25 mouse cellular contexts compared by ENCODE assay signal in genomic region chr13:21250074-21250681, GRCm38 (mm10). TPM values are rescaled to one million over a fixed set of nuclear protein-coding genes. Genes with fewer than 3 reads are reported as not detected.
A peak's percentile ranks its signal among the peaks of the same experiment; 100 is the strongest.
DNase-seq lines count a peak whose midpoint lies in the region; ATAC-seq and TF ChIP-seq lines count a peak whose summit lies in the region.
"Had no signal": no experiment of that assay in that cellular context is flagged by ENCODE, and none has a peak within 500 bp of the region (broad histone marks: within the 10 kb centered on the region; RNA-seq: fewer than 3 reads in every experiment).

No protein-coding gene starts in this region.

- DNase-seq in 3T3-L1 (ENCODE audit: low read depth, low spot score) (peak; percentile 21), CH12.LX (ENCODE audit: extremely low read depth) (peak; percentile 92), ZHBTc4 (ENCODE audit: low read depth, low spot score) (peak; percentile 86)
- DNase-seq in liver, embryonic 11.5 days (ENCODE audit: low spot score): peak; percentile 64
- no peak for DNase-seq in layer of hippocampus, postnatal 25 days (ENCODE audit: extremely low spot score in 1 of 2, low spot score in 1 of 2)
- DNase-seq in cerebellum, postnatal 14 days: no peak
- DNase-seq: cerebellum, adult 9-10 months; gastrocnemius, postnatal 36 days; heart, postnatal 4 days; kidney, adult 2 months; kidney, postnatal 14 days; lung, adult 2 months; midbrain, embryonic 14.5 days; spleen, adult 18-20 months; thymus, adult 2 months had no signal

- no peak for TF ChIP-seq RAD21 in CH12.LX (IDR thresholded peaks at IDR 0.05; ENCODE audit: low read depth, low read length)

- H3K4me1 ChIP-seq in CH12.LX (ENCODE audit: control insufficient read depth in 1 of 2, insufficient read depth in 2 of 2): peaks cover under 1 to 9% of the 10 kb centered on the region in 2 experiments; a peak in 2 of 4 replicates
- no peaks in the 10 kb centered on the region; the same call in 1 of the 2 replicates for H3K4me1 ChIP-seq in liver, embryonic 11.5 days (replicated peaks; ENCODE audit: control insufficient read depth, insufficient read depth, low read length)
- H3K4me1 ChIP-seq: embryonic facial prominence, embryonic 12.5 days; heart, embryonic 12.5 days; limb, embryonic 12.5 days had no signal

- TF ChIP-seq CTCF in CH12.LX (conservative IDR thresholded peaks at IDR 0.05 in 1 of 2, IDR thresholded peaks at IDR 0.05 in 1 of 2; ENCODE audit: low read depth in 2 of 2, low read length in 2 of 2): no peak

- TF ChIP-seq POLR2A in CH12.LX (IDR thresholded peaks at IDR 0.05; ENCODE audit: low read depth, low read length): no peak

- in situ Hi-C loops in CH12.LX (cut with MboI; ENCODE audit: low pct_ligation_motif_present, low pct_unique_long_range_greater_than_20kb, low sequenced_read_pairs): no loop called here

- H3K36me3 ChIP-seq in CH12.LX (replicated peaks in 1 of 2; ENCODE audit: control insufficient read depth in 1 of 2, insufficient read depth in 1 of 2, low read length in 1 of 2): no peaks in the 10 kb centered on the region
- H3K36me3 ChIP-seq in liver, embryonic 11.5 days (ENCODE audit: control insufficient read depth, insufficient read depth, low read length): no peaks in the 10 kb centered on the region
- H3K36me3 ChIP-seq: embryonic facial prominence, embryonic 12.5 days; heart, embryonic 12.5 days; limb, embryonic 12.5 days had no signal

- peak overlapping the region; percentile 53; the same call in 1 of the 2 replicates for H3K9ac ChIP-seq in CH12.LX (ENCODE audit: insufficient read depth, low read depth)
- no peak overlapping the region for H3K9ac ChIP-seq in liver, embryonic 11.5 days (ENCODE audit: low read depth, low read length)
- H3K9ac ChIP-seq: embryonic facial prominence, embryonic 12.5 days; heart, embryonic 12.5 days; limb, embryonic 12.5 days had no signal

- no peaks in the 10 kb centered on the region for H3K79me2 ChIP-seq in CH12.LX (replicated peaks; ENCODE audit: control insufficient read depth, extremely low read depth, insufficient read depth, poor library complexity, severe bottlenecking)

- no peak overlapping the region for H3K27ac ChIP-seq in CH12.LX (ENCODE audit: insufficient read depth, low read depth)
- H3K27ac ChIP-seq in liver, embryonic 11.5 days (ENCODE audit: low read depth, low read length): no peak overlapping the region
- H3K27ac ChIP-seq: embryonic facial prominence, embryonic 12.5 days; left cerebral cortex, adult 2 months; limb, embryonic 12.5 days; macrophage had no signal

- H3K27me3 ChIP-seq in CH12.LX (replicated peaks): peaks cover 42% of the 10 kb centered on the region
- H3K27me3 ChIP-seq in liver, embryonic 11.5 days (replicated peaks; ENCODE audit: control insufficient read depth, insufficient read depth, low read length): no peaks in the 10 kb centered on the region

- peak; percentile 37; the same call in 1 of the 2 replicates for ATAC-seq in liver, embryonic 11.5 days (replicated peaks; ENCODE audit: low FRiP score)
- no peak for ATAC-seq in frontal cortex, adult (ENCODE audit: low TSS enrichment)

- peak overlapping the region; percentile 82 for H3K4me2 ChIP-seq in CH12.LX (ENCODE audit: insufficient read depth, low read depth, poor library complexity, severe bottlenecking)
- H3K4me2 ChIP-seq in liver, embryonic 11.5 days: peak overlapping the region; percentile 63
- H3K4me2 ChIP-seq: embryonic facial prominence, embryonic 12.5 days; heart, embryonic 12.5 days; limb, embryonic 12.5 days had no signal

- WGBS in liver, embryonic 11.5 days: 25% methylated on average over 9 of the region's 9 CpGs

- no peak for TF ChIP-seq EP300 in CH12.LX (IDR thresholded peaks at IDR 0.05; ENCODE audit: low read length)

- dilution Hi-C loops in CH12.LX (cut with MboI; ENCODE audit: extremely low pct_ligation_motif_present, extremely low pct_unique_long_range_greater_than_20kb, low sequenced_read_pairs): no loop called here

- H3K4me3 ChIP-seq in CH12.LX (replicated peaks in 1 of 3; ENCODE audit: low read depth in 2 of 3, low read length in 2 of 3, poor library complexity in 1 of 3): peak overlapping the region in 2 of 3 experiments; percentile 43 to 64
- H3K4me3 ChIP-seq in liver, embryonic 11.5 days (ENCODE audit: low read depth, low read length): peak overlapping the region; percentile 36
- H3K4me3 ChIP-seq: embryonic facial prominence, embryonic 12.5 days; heart, embryonic 12.5 days; left cerebral cortex, adult 2 months; limb, embryonic 12.5 days had no signal

- no peaks in the 10 kb centered on the region for H3K9me3 ChIP-seq in CH12.LX (replicated peaks; ENCODE audit: low read length)
- no peaks in the 10 kb centered on the region for H3K9me3 ChIP-seq in liver, embryonic 11.5 days (ENCODE audit: control insufficient read depth, low read length)
- H3K9me3 ChIP-seq: embryonic facial prominence, embryonic 12.5 days; heart, embryonic 12.5 days; limb, embryonic 12.5 days had no signal

TF ChIP-seq in CH12.LX, 34 proteins besides CTCF, POLR2A, EP300 and RAD21:
- no peak for TF ChIP-seq CHD2 (IDR thresholded peaks at IDR 0.05; ENCODE audit: low read length)
- 0 out of 2 replicates have a peak, but pooled peaks have one; percentile 58 for TF ChIP-seq MAFK (IDR thresholded peaks at IDR 0.05; ENCODE audit: insufficient replicate concordance, low read length)
- no peak for TF ChIP-seq JUND (conservative IDR thresholded peaks at IDR 0.05; ENCODE audit: low read depth, low read length)
- peak; percentile 85 for TF ChIP-seq ZNF384 (IDR thresholded peaks at IDR 0.05; ENCODE audit: low read depth, low read length)
- no peak for TF ChIP-seq PAX5 (IDR thresholded peaks at IDR 0.05; ENCODE audit: low read length)
- no peak for TF ChIP-seq SIN3A (IDR thresholded peaks at IDR 0.05; ENCODE audit: low read length)
- TF ChIP-seq POLR2AphosphoS2 (IDR thresholded peaks at IDR 0.05; ENCODE audit: low read depth, low read length): no peak
- TF ChIP-seq ZKSCAN1 (IDR thresholded peaks at IDR 0.05; ENCODE audit: borderline replicate concordance, low read depth, low read length): no peak
- TF ChIP-seq GABPA (IDR thresholded peaks at IDR 0.05; ENCODE audit: insufficient replicate concordance, low read depth, low read length): no peak
- TF ChIP-seq KAT2A (IDR thresholded peaks at IDR 0.05; ENCODE audit: insufficient replicate concordance, low read length): no peak
- TF ChIP-seq TBP (conservative IDR thresholded peaks at IDR 0.05; ENCODE audit: low read depth, low read length): peak; percentile 99
- TF ChIP-seq ELF1 (IDR thresholded peaks at IDR 0.05; ENCODE audit: low read depth, low read length): peak; percentile 75
- no peak for TF ChIP-seq RCOR1 (conservative IDR thresholded peaks at IDR 0.05; ENCODE audit: low read depth, low read length)

RNA-seq across cellular contexts. Expression of gene Gpx5, which starts 42.4 kb away (rescaled TPM):
- total RNA-seq in CH12.LX (2012; rRNA removed) (not detected in 2 replicates), CH12.LX (2014; rRNA removed) (not detected in 2 replicates)
- polyA plus RNA-seq in CH12.LX (2012; ENCODE audit: insufficient read length, low read depth): not detected in 2 replicates
- polyA plus RNA-seq in liver, embryonic 11.5 days (2014; fragmentation: Nextera tagmentation; extraction: Ambion mirVana): not detected in 2 replicates
- total RNA-seq in layer of hippocampus, postnatal 25 days (2021): not detected
- total RNA-seq: adrenal gland, adult 18-20 months; gastrocnemius, postnatal 36 days; heart, postnatal 4 days; layer of hippocampus, adult 8-10 months; left cerebral cortex, adult 2 months had no signal
- polyA plus RNA-seq: embryonic facial prominence, embryonic 12.5 days; heart, embryonic 12.5 days; kidney, adult 2 months; limb, embryonic 12.5 days; lung, adult 2 months; macrophage; midbrain, embryonic 14.5 days; stomach, embryonic 14.5 days; thymus, adult 2 months; urinary bladder, adult 2 months had no signal

Comparison
In these comparisons a context has a peak if more than half of its experiments do, and no peak if none do; other contexts are left out.
1. DNase-seq: peak in 3T3-L1 (single experiment), CH12.LX (single experiment), ZHBTc4 (single experiment) and liver, embryonic 11.5 days (single experiment); none in layer of hippocampus, postnatal 25 days (0 of 2) and cerebellum, postnatal 14 days (0 of 2).